Mouse (Mus musculus): ENCODE results near the gene Phactr3. TPM values are rescaled to one million over a fixed set of nuclear protein-coding genes. Genes with fewer than 3 reads are reported as not detected.

The Phactr3 gene
- polyA plus RNA-seq, 1 experiment from 2014 or later, result 2.8 TPM

DNA sequence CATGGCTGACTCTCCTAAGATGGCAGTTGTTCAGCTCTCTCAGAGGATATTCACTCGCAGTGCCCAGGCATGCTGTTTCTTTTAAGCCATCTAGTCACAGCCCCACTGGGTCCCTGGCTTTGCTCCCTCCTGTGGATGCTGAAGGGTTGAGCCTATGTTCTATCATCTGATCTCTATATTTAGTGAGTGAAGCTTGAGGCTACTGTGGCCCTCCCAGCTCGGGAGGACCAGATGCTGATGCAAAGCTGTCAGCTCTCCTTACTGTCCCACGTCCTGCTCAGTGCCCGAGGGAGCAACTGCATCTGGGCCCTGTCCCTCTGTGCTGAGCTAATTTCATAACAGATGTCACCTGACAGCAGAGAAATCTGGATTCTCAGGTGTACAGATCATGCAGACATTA lies 153.6 kb downstream of the Phactr3 start:
- Histone ChIP-seq H3K36me3 (no peaks in the 10 kb centered on the region), H3K4me1 (no peaks in the 10 kb centered on the region), H3K9ac (no peak overlapping the region), H3K9me3 (no peaks in the 10 kb centered on the region), H3K4me3 (replicated peaks) (no peak overlapping the region), H3K27ac (no peak overlapping the region), H3K4me2 (no peak overlapping the region), H3K27me3 (replicated peaks) (no peaks in the 10 kb centered on the region)
- 68% methylated on average over 4 of the region's 4 CpGs for WGBS
- ATAC-seq (ENCODE audit: insufficient read depth, low FRiP score, low read depth), result no peak

DNA sequence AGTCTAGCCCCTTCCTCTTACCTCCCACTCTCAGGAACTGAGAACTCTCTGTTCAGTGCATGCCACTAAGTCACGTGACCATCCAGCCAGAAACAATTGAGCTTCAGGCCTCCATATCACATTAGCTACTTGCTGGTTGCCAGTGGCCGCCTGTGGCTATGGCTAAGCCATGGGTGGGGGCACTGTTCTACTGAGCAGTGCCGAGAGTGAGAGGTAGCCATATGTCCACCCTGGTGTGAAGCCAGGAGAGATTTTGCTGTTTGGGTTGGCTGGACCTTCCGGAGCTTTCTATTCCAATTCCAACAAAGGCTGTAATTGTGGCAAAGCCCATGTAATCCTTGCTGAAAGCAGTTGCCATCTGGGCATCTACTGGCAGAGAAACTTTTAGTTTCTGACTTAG lies 155.4 kb downstream of the Phactr3 start:
- no peak overlapping the region for H3K27ac ChIP-seq
- no peaks in the 10 kb centered on the region for H3K9me3 ChIP-seq
- H3K4me3 ChIP-seq (replicated peaks), result no peak overlapping the region
- H3K4me2 ChIP-seq, result no peak overlapping the region
- 62% methylated on average over 4 of the region's 4 CpGs for WGBS
- H3K27me3 ChIP-seq (replicated peaks), result no peaks in the 10 kb centered on the region
- no peaks in the 10 kb centered on the region for H3K36me3 ChIP-seq
- no peak for ATAC-seq (ENCODE audit: insufficient read depth, low FRiP score, low read depth)
- H3K4me1 ChIP-seq, result no peaks in the 10 kb centered on the region
- H3K9ac ChIP-seq, result no peak overlapping the region

DNA sequence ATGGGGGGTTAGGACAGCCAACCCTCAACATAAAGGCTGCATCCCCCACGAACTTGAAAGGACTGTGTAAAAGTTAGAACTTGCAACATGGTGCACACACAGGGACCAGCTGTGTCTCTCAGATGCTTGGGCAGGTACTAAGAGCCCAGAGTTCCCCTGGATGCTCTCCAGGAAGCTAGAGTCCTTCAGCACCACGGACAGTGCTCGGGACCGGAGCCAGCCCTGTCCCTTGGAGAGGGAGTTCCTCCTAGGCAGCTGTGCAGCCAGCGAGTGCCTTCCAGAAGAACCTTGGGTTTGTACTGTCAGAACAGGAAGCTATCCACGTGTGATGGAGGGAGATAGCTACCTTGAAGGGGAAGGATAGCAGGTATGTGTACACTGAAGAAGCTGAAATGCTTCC lies 158.4 kb downstream of the Phactr3 start:
- H3K9ac ChIP-seq, result no peak overlapping the region
- 4% methylated on average over 6 of the region's 6 CpGs for WGBS
- H3K4me3 ChIP-seq (replicated peaks), result no peak overlapping the region
- no peaks in the 10 kb centered on the region for H3K36me3 ChIP-seq
- no peaks in the 10 kb centered on the region for H3K9me3 ChIP-seq
- H3K27ac ChIP-seq, result no peak overlapping the region
- ATAC-seq (ENCODE audit: insufficient read depth, low FRiP score, low read depth), result peak; percentile 49; the same call in 1 of the 2 replicates
- H3K27me3 ChIP-seq (replicated peaks), result no peaks in the 10 kb centered on the region
- H3K4me2 ChIP-seq, result no peak overlapping the region
- H3K4me1 ChIP-seq, result no peaks in the 10 kb centered on the region

DNA sequence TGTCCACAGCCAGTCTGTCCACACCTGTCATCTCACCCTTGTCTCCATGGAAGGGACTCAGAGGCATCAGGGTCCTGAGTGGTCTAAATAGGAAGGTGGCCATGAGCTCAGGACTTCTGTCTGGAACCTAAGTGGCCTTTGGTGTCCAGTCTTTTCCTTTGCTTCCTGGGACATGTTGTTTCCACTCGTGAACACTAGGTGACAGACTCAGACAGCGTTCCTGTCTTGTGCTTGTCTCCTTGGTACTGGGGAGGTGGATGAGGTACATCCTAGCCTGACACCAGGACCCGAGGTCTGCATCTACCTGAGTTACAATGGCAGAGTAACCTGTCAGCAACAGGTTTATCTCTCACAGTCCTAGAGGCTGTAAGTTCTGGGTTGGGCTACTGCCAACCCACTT lies 162.4 kb downstream of the Phactr3 start:
- 46% methylated on average over 3 of the region's 3 CpGs for WGBS
- no peak overlapping the region for H3K9ac ChIP-seq

DNA sequence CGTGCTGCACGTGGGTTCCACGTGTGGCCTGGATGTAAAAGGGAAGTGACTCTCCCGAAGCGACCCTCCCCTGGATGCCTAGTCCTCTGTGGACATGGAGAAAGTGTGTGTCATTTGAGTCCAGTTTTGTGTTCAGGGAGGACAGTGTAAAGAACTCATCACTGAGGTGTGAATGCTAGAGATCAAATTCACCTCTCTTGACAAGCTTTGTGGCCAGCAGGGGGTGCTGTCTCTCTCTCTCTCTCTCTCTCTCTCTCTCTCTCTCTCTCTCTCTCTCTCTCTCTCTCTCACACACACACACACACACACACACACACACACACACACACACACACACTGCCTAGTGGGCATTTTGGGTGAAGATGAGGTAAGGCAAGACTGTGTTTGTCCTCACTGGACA lies 168.5 kb downstream of the Phactr3 start:
- 78% methylated on average over 5 of the region's 5 CpGs for WGBS
- Histone ChIP-seq H3K4me2 (no peak overlapping the region), H3K27me3 (replicated peaks) (no peaks in the 10 kb centered on the region)

More for the DNA sequence above, 162.4 kb downstream of the Phactr3 start:
- H3K27ac ChIP-seq, result no peak overlapping the region
- H3K4me3 ChIP-seq (replicated peaks), result no peak overlapping the region
- no peaks in the 10 kb centered on the region for H3K9me3 ChIP-seq
- no peak overlapping the region for H3K4me2 ChIP-seq
- ATAC-seq (ENCODE audit: insufficient read depth, low FRiP score, low read depth), result no peak
- H3K36me3 ChIP-seq, result no peaks in the 10 kb centered on the region
- H3K4me1 ChIP-seq, result no peaks in the 10 kb centered on the region
- H3K27me3 ChIP-seq (replicated peaks), result no peaks in the 10 kb centered on the region

DNA sequence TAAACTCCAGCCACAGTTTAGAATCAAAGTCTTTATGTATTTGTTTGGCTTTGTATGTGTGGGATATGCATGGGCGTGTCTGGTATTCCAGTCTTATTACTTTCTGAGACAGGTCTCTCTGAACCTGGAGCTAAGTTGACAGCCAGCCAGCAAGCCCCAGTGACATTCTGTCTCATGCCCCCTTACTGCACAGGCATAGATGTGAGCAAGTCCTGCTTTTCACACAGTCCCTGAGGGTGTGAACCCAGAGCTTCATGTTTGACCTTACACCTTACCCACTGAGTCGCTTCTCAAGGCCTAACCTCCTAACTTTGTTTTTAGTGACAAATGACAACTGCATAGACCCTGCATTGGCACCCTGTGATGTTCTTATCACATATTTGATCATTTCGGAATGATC lies 169.9 kb downstream of the Phactr3 start:
- ATAC-seq (ENCODE audit: insufficient read depth, low FRiP score, low read depth), result no peak
- H3K27me3 ChIP-seq (replicated peaks), result no peaks in the 10 kb centered on the region
- no peak overlapping the region for H3K4me3 ChIP-seq (replicated peaks)
- H3K36me3 ChIP-seq, result no peaks in the 10 kb centered on the region
- H3K9ac ChIP-seq, result no peak overlapping the region
- no peaks in the 10 kb centered on the region for H3K9me3 ChIP-seq
- no peaks in the 10 kb centered on the region for H3K4me1 ChIP-seq
- H3K4me2 ChIP-seq, result no peak overlapping the region
- 74% methylated on average over 3 of the region's 3 CpGs for WGBS
- H3K27ac ChIP-seq, result no peak overlapping the region

More for the DNA sequence above, 168.5 kb downstream of the Phactr3 start:
- Histone ChIP-seq H3K4me3 (replicated peaks) (no peak overlapping the region), H3K9ac (no peak overlapping the region), H3K36me3 (no peaks in the 10 kb centered on the region), H3K4me1 (no peaks in the 10 kb centered on the region), H3K27ac (no peak overlapping the region), H3K9me3 (no peaks in the 10 kb centered on the region)
- no peak for ATAC-seq (ENCODE audit: insufficient read depth, low FRiP score, low read depth)

DNA sequence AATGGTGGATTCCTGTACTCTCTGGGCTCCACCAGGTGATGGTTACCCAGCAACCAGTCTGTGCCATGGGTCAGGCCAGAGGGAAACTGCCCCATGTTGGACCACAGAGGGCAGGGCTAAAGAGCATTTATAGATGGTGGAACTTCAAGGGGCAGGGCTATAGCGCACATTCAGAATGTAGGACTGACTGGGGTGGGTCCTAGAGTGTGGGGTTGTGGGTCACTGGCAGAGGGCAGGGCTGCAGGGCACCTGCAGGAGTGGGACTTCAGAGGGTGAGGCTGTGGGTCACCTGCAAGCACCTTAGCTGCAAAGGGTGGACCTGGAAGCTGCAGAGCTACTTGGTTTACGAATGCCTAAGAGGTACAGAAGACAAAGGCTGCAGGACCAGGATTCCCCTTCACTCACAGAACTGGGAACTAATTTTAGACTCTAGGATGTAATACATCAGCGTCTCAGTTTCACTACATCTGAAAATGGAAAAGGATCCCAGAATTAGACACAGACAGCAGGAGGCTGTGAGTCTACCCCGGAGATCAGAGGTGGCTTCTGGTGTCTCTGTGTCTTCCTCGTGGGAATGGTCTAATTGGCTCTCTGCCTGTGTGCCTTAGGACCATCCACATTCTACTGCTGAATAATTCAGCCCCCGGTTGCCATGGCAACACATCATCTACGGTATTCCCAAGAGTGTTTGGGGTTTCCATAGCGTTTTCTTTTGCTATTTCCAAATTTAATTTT lies 184.8 kb downstream of the Phactr3 start:
- Histone ChIP-seq H3K9me3 (no peaks in the 10 kb centered on the region), H3K9ac (no peak overlapping the region), H3K27ac (no peak overlapping the region), H3K4me2 (no peak overlapping the region), H3K27me3 (replicated peaks) (no peaks in the 10 kb centered on the region), H3K4me3 (replicated peaks) (no peak overlapping the region), H3K4me1 (no peaks in the 10 kb centered on the region), H3K36me3 (no peaks in the 10 kb centered on the region)
- 65% methylated on average over 8 of the region's 8 CpGs for WGBS
- no peak for ATAC-seq (ENCODE audit: insufficient read depth, low FRiP score, low read depth)

DNA sequence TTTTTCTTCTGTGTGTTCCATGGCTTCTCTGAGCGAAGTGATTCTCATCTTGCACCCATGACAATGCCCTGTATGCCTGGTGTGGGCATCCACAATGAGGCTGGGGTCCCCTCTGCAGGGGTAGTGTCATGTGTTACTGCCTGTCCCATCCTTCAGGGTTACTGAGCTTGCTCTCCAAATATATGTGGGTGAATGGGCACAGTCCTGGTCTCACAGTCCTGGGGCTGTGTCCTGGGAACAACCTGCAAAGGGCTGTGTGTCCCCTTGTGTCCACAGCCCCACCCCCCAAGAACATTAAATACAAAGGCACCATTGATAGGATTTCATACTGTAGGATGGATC lies 185.4 kb downstream of the Phactr3 start:
- H3K4me2 ChIP-seq, result no peak overlapping the region
- H3K27ac ChIP-seq, result no peak overlapping the region
- H3K4me3 ChIP-seq (replicated peaks), result no peak overlapping the region
- H3K9me3 ChIP-seq, result no peaks in the 10 kb centered on the region
- no peak for ATAC-seq (ENCODE audit: insufficient read depth, low FRiP score, low read depth)
- no peaks in the 10 kb centered on the region for H3K27me3 ChIP-seq (replicated peaks)
- H3K9ac ChIP-seq, result no peak overlapping the region
- no peaks in the 10 kb centered on the region for H3K36me3 ChIP-seq
- WGBS, result 65% methylated on average over 1 of the region's 1 CpGs
- H3K4me1 ChIP-seq, result no peaks in the 10 kb centered on the region

DNA sequence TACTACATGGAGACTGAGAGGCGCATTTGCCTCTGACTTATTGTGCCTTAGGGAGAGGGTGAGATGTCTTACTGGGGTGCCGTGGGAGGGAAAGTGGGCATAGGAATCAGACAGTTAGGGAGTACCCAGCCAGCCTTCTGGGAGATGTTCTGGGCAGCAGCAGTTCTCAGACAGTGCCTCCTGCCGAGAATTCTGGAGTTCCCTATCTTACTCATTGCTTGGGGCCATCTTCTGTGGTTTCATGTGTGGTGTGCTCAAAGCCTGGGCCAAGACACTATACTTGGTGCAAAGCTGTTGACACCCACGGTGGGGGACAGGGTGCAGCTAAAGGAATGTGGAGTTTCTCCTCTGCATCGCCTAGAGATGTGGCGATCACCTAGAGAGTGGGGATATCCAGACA lies 185.9 kb downstream of the Phactr3 start:
- H3K27ac ChIP-seq, result no peak overlapping the region
- WGBS, result 77% methylated on average over 6 of the region's 6 CpGs
- H3K4me1 ChIP-seq, result no peaks in the 10 kb centered on the region

DNA sequence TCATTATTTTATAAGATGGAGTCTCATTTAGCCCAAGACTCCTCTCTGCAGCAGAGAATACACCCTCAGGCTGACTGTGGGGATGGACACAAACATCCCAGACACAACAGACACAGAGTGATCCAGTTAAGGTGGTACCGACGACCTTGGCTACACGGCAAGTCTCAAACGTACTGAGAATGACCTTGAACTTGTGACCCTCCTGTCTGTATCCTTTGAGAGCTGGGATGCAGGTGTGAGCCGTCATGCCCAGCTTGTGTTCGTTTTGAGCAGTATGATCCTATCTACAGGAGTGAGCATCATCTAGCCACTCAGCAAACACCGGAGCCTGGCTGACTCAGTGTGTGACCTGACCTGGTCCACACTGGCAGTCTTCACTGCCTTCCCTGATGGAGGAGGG lies 194.8 kb downstream of the Phactr3 start:
- Histone ChIP-seq H3K9me3 (no peaks in the 10 kb centered on the region), H3K27me3 (replicated peaks) (no peaks in the 10 kb centered on the region), H3K4me2 (no peak overlapping the region), H3K4me3 (replicated peaks) (no peak overlapping the region), H3K4me1 (no peaks in the 10 kb centered on the region), H3K9ac (no peak overlapping the region), H3K36me3 (no peaks in the 10 kb centered on the region), H3K27ac (no peak overlapping the region)
- WGBS, result 55% methylated on average over 7 of the region's 7 CpGs
- no peak for ATAC-seq (ENCODE audit: insufficient read depth, low FRiP score, low read depth)

More for the DNA sequence above, 185.9 kb downstream of the Phactr3 start:
- no peaks in the 10 kb centered on the region for H3K9me3 ChIP-seq
- no peak overlapping the region for H3K4me2 ChIP-seq
- no peaks in the 10 kb centered on the region for H3K27me3 ChIP-seq (replicated peaks)
- H3K9ac ChIP-seq, result no peak overlapping the region
- no peaks in the 10 kb centered on the region for H3K36me3 ChIP-seq
- 0 out of 2 replicates have a peak, but pooled peaks have one; percentile 33 for ATAC-seq (ENCODE audit: insufficient read depth, low FRiP score, low read depth)
- H3K4me3 ChIP-seq (replicated peaks), result no peak overlapping the region

DNA sequence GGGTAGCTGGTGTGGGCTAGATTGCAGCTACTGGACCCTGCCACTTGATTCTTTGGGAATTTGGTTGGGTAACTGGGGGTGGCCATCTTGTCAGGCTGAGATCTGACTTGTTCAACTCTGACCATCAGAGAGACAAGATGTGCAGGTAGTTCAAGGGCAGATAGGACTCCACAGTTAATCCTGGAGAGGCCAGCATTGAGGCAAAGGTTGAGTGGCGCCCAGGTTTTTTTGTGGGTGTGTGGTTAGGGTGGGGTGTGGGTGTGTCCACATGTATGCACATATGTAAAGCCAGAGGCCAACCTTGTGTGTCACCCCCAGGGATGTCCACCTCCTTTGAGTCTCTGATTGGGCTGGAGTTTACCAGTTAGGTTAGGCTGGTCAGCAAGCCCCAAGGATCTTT lies 197.5 kb downstream of the Phactr3 start:
- Histone ChIP-seq H3K4me3 (replicated peaks) (no peak overlapping the region), H3K4me1 (no peaks in the 10 kb centered on the region), H3K27ac (no peak overlapping the region), H3K4me2 (no peak overlapping the region), H3K36me3 (no peaks in the 10 kb centered on the region), H3K9me3 (no peaks in the 10 kb centered on the region), H3K27me3 (replicated peaks) (no peaks in the 10 kb centered on the region), H3K9ac (no peak overlapping the region)
- WGBS, result 70% methylated on average over 1 of the region's 1 CpGs
- ATAC-seq (ENCODE audit: insufficient read depth, low FRiP score, low read depth), result no peak

DNA sequence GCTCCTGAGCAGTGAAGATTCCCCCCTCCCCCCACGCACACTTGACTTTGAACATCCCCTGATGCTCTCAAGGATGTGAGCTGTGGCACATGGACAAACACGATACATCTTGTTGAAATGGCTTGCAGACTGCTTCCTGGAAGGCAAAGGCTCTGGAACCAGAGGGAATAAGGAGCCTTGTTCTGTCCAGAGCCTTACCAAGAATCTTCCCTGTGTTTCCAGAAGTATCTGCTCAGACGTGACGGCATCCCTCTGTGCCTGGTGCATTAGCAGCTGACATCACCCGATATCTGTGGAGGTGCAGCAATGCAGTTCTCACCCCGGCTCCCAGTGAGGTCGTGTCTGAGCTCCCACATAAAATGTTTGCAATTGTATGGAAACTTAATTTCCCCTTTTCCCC lies 201.0 kb downstream of the Phactr3 start:
- Histone ChIP-seq H3K4me2 (no peak overlapping the region), H3K27ac (no peak overlapping the region), H3K9me3 (no peaks in the 10 kb centered on the region), H3K27me3 (replicated peaks) (no peaks in the 10 kb centered on the region), H3K4me1 (no peaks in the 10 kb centered on the region), H3K4me3 (replicated peaks) (no peak overlapping the region), H3K36me3 (no peaks in the 10 kb centered on the region), H3K9ac (no peak overlapping the region)
- WGBS, result 76% methylated on average over 7 of the region's 7 CpGs
- no peak for ATAC-seq (ENCODE audit: insufficient read depth, low FRiP score, low read depth)

DNA sequence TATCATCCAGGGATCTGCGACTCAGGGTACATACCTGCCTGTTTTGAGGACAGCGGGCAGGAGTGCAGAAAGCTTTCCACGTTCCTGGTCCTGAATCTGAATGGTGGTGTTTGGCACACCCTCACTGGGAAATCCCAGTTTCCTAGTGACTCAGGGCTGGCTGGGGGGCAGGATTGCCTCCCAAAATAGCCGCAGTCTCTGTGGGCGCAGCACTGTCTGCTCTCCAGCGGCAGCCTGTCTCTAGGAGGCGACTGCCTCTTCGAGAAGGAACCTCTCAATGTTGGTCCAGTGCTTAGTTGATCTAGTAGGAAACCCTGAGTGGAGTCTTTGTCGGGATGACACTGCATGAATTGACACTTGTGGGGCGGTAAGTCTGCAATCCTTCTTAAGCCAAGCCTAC lies 202.5 kb downstream of the Phactr3 start:
- WGBS, result 79% methylated on average over 10 of the region's 10 CpGs
- H3K4me3 ChIP-seq (replicated peaks), result no peak overlapping the region
- H3K4me2 ChIP-seq, result no peak overlapping the region
- H3K9ac ChIP-seq, result no peak overlapping the region
- H3K27ac ChIP-seq, result no peak overlapping the region
- no peaks in the 10 kb centered on the region for H3K27me3 ChIP-seq (replicated peaks)
- H3K36me3 ChIP-seq, result no peaks in the 10 kb centered on the region
- no peak for ATAC-seq (ENCODE audit: insufficient read depth, low FRiP score, low read depth)
- H3K9me3 ChIP-seq, result no peaks in the 10 kb centered on the region
- no peaks in the 10 kb centered on the region for H3K4me1 ChIP-seq
